Mouse (Mus musculus) kidney, embryonic 14.5 days (tissue): ENCODE data around the gene Hormad2. TPM values are rescaled to one million over a fixed set of nuclear protein-coding genes. Genes with fewer than 3 reads are reported as not detected.

Experiments
- polyA plus RNA-seq: library from polyadenylated mRNA; unstranded; fragments of >200 nt; fragmentation: Nextera tagmentation; extraction: Ambion mirVana; gene quantifications from 2 replicates; pipeline ENCODE4 v1.2.1, GENCODE M21; 2014

Gene Hormad2
- polyA plus RNA-seq, 1 experiment from 2014 or later, result 0.16 TPM

Other genes with a start within 250 kb of the Hormad2 start
- gene Castor1, start 222.9 kb downstream of the Hormad2 start, polyA plus RNA-seq, result 2.7 and 5.3 TPM in 2 replicates
- gene Osm, start 204.7 kb downstream of the Hormad2 start, polyA plus RNA-seq, result not detected in 2 replicates
- gene Lif, start 183.5 kb downstream of the Hormad2 start, polyA plus RNA-seq, result not detected in 2 replicates
- gene Mtmr3, start 153.8 kb upstream of the Hormad2 start, polyA plus RNA-seq, result 13.4 and 26.2 TPM in 2 replicates
- not detected in 2 replicates for gene Gm11032, start 179.0 kb upstream of the Hormad2 start, polyA plus RNA-seq
- gene Ascc2, start 196.6 kb upstream of the Hormad2 start, polyA plus RNA-seq, result 20.9 and 36.2 TPM in 2 replicates